Mouse (Mus musculus) urinary bladder, adult 2 months (tissue): ENCODE results near the gene Wdr59. TPM values are rescaled to one million over a fixed set of nuclear protein-coding genes. Genes with fewer than 3 reads are reported as not detected.

Source experiments
- DNase-seq: peaks from one replicate; pipeline ENCODE4 v3.0.0; 2022; ENCODE audit warnings: low spot score
- polyA plus RNA-seq: library from polyadenylated mRNA; depleted of rRNA; stranded (reverse); fragments of >200 nt; gene quantifications from 2 replicates; pipeline ENCODE4 v1.2.3, GENCODE M21; 2012; rRNA removed

Gene Wdr59
- polyA plus RNA-seq, 1 experiment, result 7.0 TPM

- no peak for DNase-seq
Observed at GRCm38 (mm10) chr8:111403391-111403790, 118.5 kb downstream of the Wdr59 start.

Other genes starting within 250 kb of the Wdr59 start
- gene Rfwd3, start 221.9 kb downstream of the Wdr59 start, polyA plus RNA-seq, result 14.7 and 14.9 TPM in 2 replicates
- 10.0 and 10.6 TPM in 2 replicates for gene Mlkl, start 183.9 kb downstream of the Wdr59 start, polyA plus RNA-seq
- gene Fa2h, start 128.3 kb downstream of the Wdr59 start, polyA plus RNA-seq, result 38.4 and 47.1 TPM in 2 replicates
- gene Znrf1, start 14.0 kb upstream of the Wdr59 start, polyA plus RNA-seq, result 74.4 and 89.9 TPM in 2 replicates
- gene Ldhd, start 108.3 kb upstream of the Wdr59 start, polyA plus RNA-seq, result 15.3 and 20.2 TPM in 2 replicates
- 14.5 and 15.6 TPM in 2 replicates for gene Zfp1, start 121.3 kb upstream of the Wdr59 start, polyA plus RNA-seq
- 0.40 and 2.3 TPM in 2 replicates for gene Ctrb1, start 168.9 kb upstream of the Wdr59 start, polyA plus RNA-seq
- 40.1 and 42.5 TPM in 2 replicates for gene Bcar1, start 221.7 kb upstream of the Wdr59 start, polyA plus RNA-seq